Mouse (Mus musculus) right cerebral cortex, adult 2 months (tissue): ENCODE data around the gene P3h3.

Experiments
- DNase-seq, 2 experiments: peaks; one replicate each; pipeline ENCODE4 v3.0.0; 2021 to 2022; ENCODE audit warnings: low spot score in 2 of 2

Gene P3h3

GRCm38 (mm10) chr6:124865766-124866362 lies 8.3 kb upstream of the P3h3 start:
- no peak for DNase-seq

GRCm38 (mm10) chr6:124863658-124864298 lies 6.2 kb upstream of the P3h3 start, which contains the start of gene Gpr162:
TSS of gene Gpr162 (minus strand) at chr6:124863983.
- peak; percentile 75 to 76 for DNase-seq

- peak; percentile 15 to 25 for DNase-seq
Observed at GRCm38 (mm10) chr6:124863125-124863657, 5.6 kb upstream of the P3h3 start.

- DNase-seq = peak; percentile 39 to 51
Observed at GRCm38 (mm10) chr6:124862406-124863124, 5.0 kb upstream of the P3h3 start.

GRCm38 (mm10) chr6:124861802-124862201 lies 4.2 kb upstream of the P3h3 start:
- peak in 1 of 2 experiments; percentile 20 for DNase-seq

- peak in 1 of 2 experiments; percentile 41 for DNase-seq
Observed at GRCm38 (mm10) chr6:124861266-124861665, 3.7 kb upstream of the P3h3 start.

- peak in 1 of 2 experiments; percentile 12 for DNase-seq
Observed at GRCm38 (mm10) chr6:124860511-124860910, 3.0 kb upstream of the P3h3 start.

GRCm38 (mm10) chr6:124859725-124860124 lies 2.2 kb upstream of the P3h3 start:
- peak; percentile 91 to 93 for DNase-seq

GRCm38 (mm10) chr6:124858561-124859318 lies 1.2 kb upstream of the P3h3 start:
- no peak for DNase-seq

GRCm38 (mm10) chr6:124857840-124858530 lies 433 bp upstream of the P3h3 start:
- DNase-seq = peak in 1 of 2 experiments; percentile 8

- peak; percentile 47 to 63 for DNase-seq
Observed at GRCm38 (mm10) chr6:124856321-124856720, 1.2 kb downstream of the P3h3 start.

GRCm38 (mm10) chr6:124854647-124855046 lies 2.9 kb downstream of the P3h3 start:
- DNase-seq = no peak

GRCm38 (mm10) chr6:124850535-124850934 lies 7.0 kb downstream of the P3h3 start:
- no peak for DNase-seq

GRCm38 (mm10) chr6:124847305-124847704 lies 10.2 kb downstream of the P3h3 start:
- DNase-seq = peak; percentile 97 to 98

GRCm38 (mm10) chr6:124840241-124841167 lies 17.0 kb downstream of the P3h3 start, which contains the start of gene Gnb3:
TSS of gene Gnb3 (minus strand) at chr6:124840275.
- no peak for DNase-seq

GRCm38 (mm10) chr6:124839805-124840204 lies 17.7 kb downstream of the P3h3 start:
- DNase-seq = no peak

GRCm38 (mm10) chr6:124836411-124836810 lies 21.1 kb downstream of the P3h3 start:
- DNase-seq = peak in 1 of 2 experiments; percentile 19

GRCm38 (mm10) chr6:124835531-124835930 lies 22.0 kb downstream of the P3h3 start:
- DNase-seq = no peak

GRCm38 (mm10) chr6:124834512-124835081 lies 23.0 kb downstream of the P3h3 start:
- DNase-seq = no peak
